Mouse (Mus musculus): ENCODE measurements at regions not wholly inside any gene's neighbourhood (a gene's known extent, or its start where the extent isn't known, plus 50 kb on each side); places are given as distances from the start of the nearest gene placed in this dataset.

GRCm38 (mm10) chr8:79474679-79475078, 75.4 kb upstream of the Smad1 start:
- no peak overlapping the region for H3K9ac ChIP-seq
- no peak overlapping the region for H3K4me3 ChIP-seq
- WGBS: 70% methylated on average over 8 of the region's 8 CpGs
- H3K9me3 ChIP-seq: no peaks in the 10 kb centered on the region
- H3K4me1 ChIP-seq: no peaks in the 10 kb centered on the region
- no peak for ATAC-seq (ENCODE audit: low FRiP score, low read depth)
- no peaks in the 10 kb centered on the region for H3K36me3 ChIP-seq
- H3K4me2 ChIP-seq (replicated peaks): no peak overlapping the region
- H3K27me3 ChIP-seq (replicated peaks): no peaks in the 10 kb centered on the region
- no peak overlapping the region for H3K27ac ChIP-seq

GRCm38 (mm10) chr8:79452101-79452500, 52.8 kb upstream of the Smad1 start:
- Histone ChIP-seq H3K27me3 (replicated peaks) (no peaks in the 10 kb centered on the region), H3K4me1 (no peaks in the 10 kb centered on the region), H3K27ac (no peak overlapping the region), H3K4me2 (replicated peaks) (no peak overlapping the region), H3K4me3 (no peak overlapping the region), H3K9ac (no peak overlapping the region), H3K9me3 (no peaks in the 10 kb centered on the region), H3K36me3 (no peaks in the 10 kb centered on the region)
- no peak for ATAC-seq (ENCODE audit: low FRiP score, low read depth)

- ATAC-seq (ENCODE audit: low FRiP score, low read depth): no peak
- Histone ChIP-seq H3K4me1 (no peaks in the 10 kb centered on the region), H3K4me2 (replicated peaks) (no peak overlapping the region), H3K27ac (no peak overlapping the region), H3K9ac (no peak overlapping the region), H3K36me3 (no peaks in the 10 kb centered on the region), H3K9me3 (no peaks in the 10 kb centered on the region), H3K27me3 (replicated peaks) (no peaks in the 10 kb centered on the region), H3K4me3 (no peak overlapping the region)
- WGBS: 91% methylated on average over 3 of the region's 3 CpGs
Observed at GRCm38 (mm10) chr8:79449453-79449852, 50.1 kb upstream of the Smad1 start.
